ENCODE assay signal across 8 mouse cellular contexts in genomic region chr11:16412609-16413008, GRCm38 (mm10).
DNase-seq lines count a peak whose midpoint lies in the region; ATAC-seq and TF ChIP-seq lines count a peak whose summit lies in the region.

No protein-coding gene starts in this region.

- TF ChIP-seq POLR2A in heart, adult 2 months (IDR thresholded peaks at IDR 0.05; ENCODE audit: insufficient read depth, low read depth, low read length), result no peak

- no peak for TF ChIP-seq EP300 in heart, adult 2 months (IDR thresholded peaks at IDR 0.05; ENCODE audit: insufficient read depth, low read depth, low read length)

- no peaks in the 10 kb centered on the region for H3K27me3 ChIP-seq in heart, adult 2 months (ENCODE audit: control insufficient read depth, insufficient read depth, low read length)
- no peaks in the 10 kb centered on the region for H3K27me3 ChIP-seq in forebrain, embryonic 13.5 days
- no peaks in the 10 kb centered on the region for H3K27me3 ChIP-seq in intestine, postnatal 0 days (replicated peaks; ENCODE audit: control insufficient read depth, insufficient read depth, low read length)
- no peaks in the 10 kb centered on the region for H3K27me3 ChIP-seq in midbrain, embryonic 15.5 days (replicated peaks)

- ATAC-seq in forebrain, embryonic 13.5 days, result peak; percentile 95
- ATAC-seq in intestine, postnatal 0 days, result peak; percentile 59
- ATAC-seq in midbrain, embryonic 15.5 days (replicated peaks), result peak; percentile 96

- no peaks in the 10 kb centered on the region for H3K79me2 ChIP-seq in heart, adult 2 months (replicated peaks; ENCODE audit: control insufficient read depth, insufficient read depth, low read length)

- no peak overlapping the region for H3K27ac ChIP-seq in heart, adult 2 months
- H3K27ac ChIP-seq in forebrain, embryonic 13.5 days, result no peak overlapping the region
- H3K27ac ChIP-seq in intestine, postnatal 0 days (ENCODE audit: low read depth, low read length), result no peak overlapping the region
- H3K27ac ChIP-seq in midbrain, embryonic 15.5 days, result no peak overlapping the region

- no peak overlapping the region for H3K4me3 ChIP-seq in heart, adult 2 months
- no peak overlapping the region for H3K4me3 ChIP-seq in forebrain, embryonic 13.5 days
- H3K4me3 ChIP-seq in intestine, postnatal 0 days (ENCODE audit: low read depth, low read length), result no peak overlapping the region
- no peak overlapping the region for H3K4me3 ChIP-seq in midbrain, embryonic 15.5 days

- 19% methylated on average over 4 of the region's 4 CpGs for WGBS in heart, adult 2 months
- WGBS in forebrain, embryonic 13.5 days, result 35% methylated on average over 4 of the region's 4 CpGs
- 24% methylated on average over 4 of the region's 4 CpGs for WGBS in intestine, postnatal 0 days
- WGBS in midbrain, embryonic 15.5 days, result 18% methylated on average over 4 of the region's 4 CpGs

- no peak for DNase-seq in heart, adult 2 months
- no peak for DNase-seq in heart, adult 11 months
- DNase-seq in c-Kit-positive CD71-positive TER-119-positive erythroid progenitor cells, embryonic 14.5 days (ENCODE audit: low spot score), result peak; percentile 10
- DNase-seq in left cerebral cortex, postnatal 14 days (ENCODE audit: low spot score in 2 of 2), result peak; percentile 59 to 73
- DNase-seq in spleen, adult 12 weeks (ENCODE audit: low spot score), result no peak

- no peaks in the 10 kb centered on the region for H3K4me1 ChIP-seq in heart, adult 2 months (ENCODE audit: control insufficient read depth, insufficient read depth, low read length)
- no peaks in the 10 kb centered on the region for H3K4me1 ChIP-seq in forebrain, embryonic 13.5 days
- H3K4me1 ChIP-seq in intestine, postnatal 0 days (replicated peaks; ENCODE audit: control insufficient read depth, insufficient read depth, low read length), result no peaks in the 10 kb centered on the region
- peaks cover 3% of the 10 kb centered on the region; the same call in 1 of the 2 replicates for H3K4me1 ChIP-seq in midbrain, embryonic 15.5 days

- no peak overlapping the region for H3K4me2 ChIP-seq in forebrain, embryonic 13.5 days
- no peak overlapping the region for H3K4me2 ChIP-seq in intestine, postnatal 0 days (replicated peaks; ENCODE audit: low read depth)
- no peak overlapping the region for H3K4me2 ChIP-seq in midbrain, embryonic 15.5 days

- no peak overlapping the region for H3K9ac ChIP-seq in heart, adult 2 months (ENCODE audit: low read depth, low read length)
- no peak overlapping the region for H3K9ac ChIP-seq in forebrain, embryonic 13.5 days
- H3K9ac ChIP-seq in intestine, postnatal 0 days (ENCODE audit: low read depth, low read length), result no peak overlapping the region
- no peak overlapping the region for H3K9ac ChIP-seq in midbrain, embryonic 15.5 days

- H3K9me3 ChIP-seq in forebrain, embryonic 13.5 days (replicated peaks), result no peaks in the 10 kb centered on the region
- H3K9me3 ChIP-seq in intestine, postnatal 0 days (ENCODE audit: control insufficient read depth), result no peaks in the 10 kb centered on the region
- H3K9me3 ChIP-seq in midbrain, embryonic 15.5 days, result no peaks in the 10 kb centered on the region

- peak; percentile 61 for TF ChIP-seq CTCF in heart, adult 2 months (IDR thresholded peaks at IDR 0.05)
- peak; percentile 80 for TF ChIP-seq CTCF in intestine, postnatal 0 days (IDR thresholded peaks at IDR 0.05; ENCODE audit: low read depth)

- no peaks in the 10 kb centered on the region for H3K36me3 ChIP-seq in heart, adult 2 months (ENCODE audit: control insufficient read depth, insufficient read depth, low read length)
- H3K36me3 ChIP-seq in forebrain, embryonic 13.5 days (ENCODE audit: poor library complexity, severe bottlenecking), result no peaks in the 10 kb centered on the region
- no peaks in the 10 kb centered on the region for H3K36me3 ChIP-seq in intestine, postnatal 0 days (ENCODE audit: control insufficient read depth, insufficient read depth)
- no peaks in the 10 kb centered on the region for H3K36me3 ChIP-seq in midbrain, embryonic 15.5 days (replicated peaks)

- intact Hi-C loops in heart, adult 2 months (cut with DNase I), result no loop called here
- intact Hi-C loops in left cerebral cortex, postnatal 14 days (cut with DNase I), result loop anchor here (5.0 kb wide), 1 partner anchor 150 kb away; no protein-coding TSS in a partner anchor

Comparison
In these comparisons a context has a peak if more than half of its experiments do, and no peak if none do; other contexts are left out.
1. DNase-seq: peak in c-Kit-positive CD71-positive TER-119-positive erythroid progenitor cells, embryonic 14.5 days (single experiment) and left cerebral cortex, postnatal 14 days (2 of 2); none in heart, adult 2 months (0 of 2), heart, adult 11 months (single experiment) and spleen, adult 12 weeks (single experiment).
2. Peak in every context shown above with its lines, with median percentiles within 50 percentile points of each other: ATAC-seq.